Mouse (Mus musculus) MEL (cell line): ENCODE measurements at regions not wholly inside any gene's neighbourhood (a gene's known extent, or its start where the extent isn't known, plus 50 kb on each side); places are given as distances from the start of the nearest gene placed in this dataset.

Source experiments
- DNase-seq: peaks from one replicate; pipeline ENCODE4 v3.0.0; 2011; ENCODE audit warnings: low read depth, low spot score
- H3K27ac ChIP-seq: 2 replicates; pipeline ENCODE4 v1.5.1; 2012; ENCODE audit warnings: low read depth, mild to moderate bottlenecking, control low read depth, low read length, moderate library complexity; ENCODE audit not compliant: control insufficient read depth
- H3K27me3 ChIP-seq, 2 experiments: fragments of 150-350 bp in 1 of 2; sonication (generic) in 1 of 2; 2 replicates each; pipeline ENCODE4 v1.6.1; 2012; ENCODE audit warnings: low read length in 2 of 2, mild to moderate bottlenecking in 2 of 2, improper control_type of control experiment in 1 of 2, moderate library complexity in 1 of 2; ENCODE audit not compliant: insufficient read depth in 2 of 2, control insufficient read depth in 1 of 2
- H3K36me3 ChIP-seq, 2 experiments: 2 replicates each; pipeline ENCODE4 v1.6.1; 2012 to 2014; ENCODE audit warnings: low read length in 2 of 2, improper control_type of control experiment in 1 of 2, inconsistent platforms in 1 of 2, mild to moderate bottlenecking in 1 of 2; ENCODE audit not compliant: insufficient read depth in 2 of 2, control insufficient read depth in 1 of 2
- H3K4me1 ChIP-seq, 2 experiments: fragments of 150-350 bp in 1 of 2; sonication (generic) in 1 of 2; 2 replicates each; pipeline ENCODE4 v1.6.1; 2012; ENCODE audit warnings: low read length in 2 of 2, improper control_type of control experiment in 1 of 2, mild to moderate bottlenecking in 1 of 2; ENCODE audit not compliant: insufficient read depth in 2 of 2, control insufficient read depth in 1 of 2
- H3K4me3 ChIP-seq, 2 experiments: fragments of 150-350 bp in 1 of 2; sonication (generic) in 1 of 2; 2 replicates each; pipeline ENCODE4 v1.5.1; 2012; ENCODE audit warnings: low read depth in 2 of 2, low read length in 2 of 2, mild to moderate bottlenecking in 2 of 2, moderate library complexity in 2 of 2, control low read depth in 1 of 2, improper control_type of control experiment in 1 of 2; ENCODE audit not compliant: control insufficient read depth in 1 of 2, insufficient read depth in 1 of 2
- H3K79me2 ChIP-seq: 2 replicates; pipeline ENCODE4 v1.6.1; 2012; ENCODE audit warnings: mild to moderate bottlenecking, low read length, moderate library complexity; ENCODE audit not compliant: control insufficient read depth, poor library complexity, insufficient read depth
- H3K9ac ChIP-seq: 2 replicates; pipeline ENCODE4 v1.6.1; 2012; ENCODE audit warnings: low read depth, mild to moderate bottlenecking, control low read depth, low read length, moderate library complexity; ENCODE audit not compliant: control insufficient read depth, poor library complexity, severe bottlenecking
- H3K9me3 ChIP-seq: fragments of 150-350 bp; sonication (generic); replicated peaks from 2 replicates; pipeline ENCODE4 v1.6.1; 2012; ENCODE audit warnings: mild to moderate bottlenecking, low read length, improper control_type of control experiment, moderate library complexity; ENCODE audit not compliant: insufficient read depth
- CTCF ChIP-seq, 3 experiments: IDR thresholded peaks in 2 of 3; conservative IDR thresholded peaks in 1 of 3; 2 replicates each; pipeline ENCODE4 v1.5.1; 2011 to 2012; ENCODE audit warnings: low read length in 3 of 3, low read depth in 2 of 3, mild to moderate bottlenecking in 2 of 3, improper control_type of control experiment in 1 of 3, inconsistent platforms in 1 of 3, mixed read lengths in 1 of 3, moderate library complexity in 1 of 3; ENCODE audit not compliant: control insufficient read depth in 1 of 3, insufficient read depth in 1 of 3, poor library complexity in 1 of 3, severe bottlenecking in 1 of 3
- E2F4 ChIP-seq: IDR thresholded peaks from 2 replicates; pipeline ENCODE4 v1.6.1; 2011; ENCODE audit warnings: low read depth, low read length, improper control_type of control experiment, borderline replicate concordance
- MAFK ChIP-seq: IDR thresholded peaks from 2 replicates; pipeline ENCODE4 v1.6.1; 2011; ENCODE audit warnings: low read depth, mild to moderate bottlenecking, low read length, improper control_type of control experiment, borderline replicate concordance
- MAZ ChIP-seq: IDR thresholded peaks from 2 replicates; pipeline ENCODE4 v1.6.1; 2012; ENCODE audit warnings: low read depth, mild to moderate bottlenecking, inconsistent platforms, low read length, improper control_type of control experiment
- MXI1 ChIP-seq: IDR thresholded peaks from 2 replicates; pipeline ENCODE4 v1.6.1; 2011; ENCODE audit warnings: mild to moderate bottlenecking, low read depth, low read length, improper control_type of control experiment
- MYB ChIP-seq: IDR thresholded peaks from 2 replicates; pipeline ENCODE4 v1.6.1; 2011; ENCODE audit warnings: mild to moderate bottlenecking, low read depth, low read length, improper control_type of control experiment
- POLR2A ChIP-seq, 2 experiments: IDR thresholded peaks; 2 replicates each; pipeline ENCODE4 v1.6.1; 2011 to 2012; ENCODE audit warnings: low read length in 2 of 2, mild to moderate bottlenecking in 2 of 2, control low read depth in 1 of 2, improper control_type of control experiment in 1 of 2, low read depth in 1 of 2, moderate library complexity in 1 of 2; ENCODE audit not compliant: control insufficient read depth in 1 of 2, insufficient read depth in 1 of 2, poor library complexity in 1 of 2
- POLR2AphosphoS2 ChIP-seq: IDR thresholded peaks from 2 replicates; pipeline ENCODE4 v1.6.1; 2011; ENCODE audit warnings: low read length, improper control_type of control experiment
- SMC3 ChIP-seq: IDR thresholded peaks from 2 replicates; pipeline ENCODE4 v1.6.1; 2011; ENCODE audit warnings: low read depth, low read length, improper control_type of control experiment
- TAL1 ChIP-seq: IDR thresholded peaks from 2 replicates; pipeline ENCODE4 v1.6.1; 2012; ENCODE audit warnings: mild to moderate bottlenecking, inconsistent platforms, low read length, moderate library complexity, mixed read lengths
- UBTF ChIP-seq: IDR thresholded peaks from 2 replicates; pipeline ENCODE4 v1.6.1; 2012; ENCODE audit warnings: low read depth, mild to moderate bottlenecking, inconsistent platforms, low read length, improper control_type of control experiment, moderate library complexity, borderline replicate concordance; ENCODE audit not compliant: insufficient read depth
- USF1 ChIP-seq: IDR thresholded peaks from 2 replicates; pipeline ENCODE4 v1.6.1; 2014; ENCODE audit warnings: low read depth, mild to moderate bottlenecking, inconsistent platforms, low read length, improper control_type of control experiment, moderate library complexity
- USF2 ChIP-seq, 2 experiments: IDR thresholded peaks; 2 replicates each; pipeline ENCODE4 v1.6.1; 2011 to 2012; ENCODE audit warnings: improper control_type of control experiment in 2 of 2, low read length in 2 of 2, borderline replicate concordance in 1 of 2, inconsistent platforms in 1 of 2, low read depth in 1 of 2, mild to moderate bottlenecking in 1 of 2; ENCODE audit not compliant: insufficient read depth in 1 of 2
- ZMIZ1 ChIP-seq: IDR thresholded peaks from 2 replicates; pipeline ENCODE4 v1.6.1; 2012; ENCODE audit warnings: low read depth, mild to moderate bottlenecking, inconsistent platforms, low read length, improper control_type of control experiment, moderate library complexity

GRCm38 (mm10) chr10:118780831-118781569 is 89.0 kb downstream of the Dyrk2 start:
- no peak for DNase-seq
- Histone ChIP-seq H3K9me3 (no peaks in the 10 kb centered on the region), H3K27me3 (no peaks in the 10 kb centered on the region), H3K36me3 (no peaks in the 10 kb centered on the region), H3K79me2 (no peaks in the 10 kb centered on the region), H3K9ac (no peak overlapping the region), H3K4me1 (no peaks in the 10 kb centered on the region), H3K27ac (no peak overlapping the region), H3K4me3 (no peak overlapping the region)
- TF ChIP-seq POLR2A (IDR thresholded peaks at IDR 0.05; ENCODE audit: control insufficient read depth in 1 of 2, insufficient read depth in 1 of 2, low read depth in 1 of 2, low read length in 2 of 2, poor library complexity in 1 of 2): no peak
- TF ChIP-seq USF2 (IDR thresholded peaks at IDR 0.05; ENCODE audit: borderline replicate concordance in 1 of 2, insufficient read depth in 1 of 2, low read depth in 1 of 2, low read length in 2 of 2): no peak
- TF ChIP-seq CTCF (IDR thresholded peaks at IDR 0.05 in 2 of 3, conservative IDR thresholded peaks at IDR 0.05 in 1 of 3; ENCODE audit: control insufficient read depth in 1 of 3, insufficient read depth in 1 of 3, low read depth in 2 of 3, low read length in 3 of 3, poor library complexity in 1 of 3, severe bottlenecking in 1 of 3): no peak

GRCm38 (mm10) chr10:118781811-118782232 is 88.2 kb downstream of the Dyrk2 start:
- Histone ChIP-seq H3K9me3 (no peaks in the 10 kb centered on the region), H3K27ac (no peak overlapping the region), H3K4me1 (no peaks in the 10 kb centered on the region), H3K4me3 (no peak overlapping the region), H3K79me2 (no peaks in the 10 kb centered on the region), H3K27me3 (no peaks in the 10 kb centered on the region), H3K36me3 (no peaks in the 10 kb centered on the region), H3K9ac (no peak overlapping the region)
- no peak for TF ChIP-seq MYB
- TF ChIP-seq UBTF: no peak
- no peak for TF ChIP-seq E2F4
- no peak for DNase-seq

DNA sequence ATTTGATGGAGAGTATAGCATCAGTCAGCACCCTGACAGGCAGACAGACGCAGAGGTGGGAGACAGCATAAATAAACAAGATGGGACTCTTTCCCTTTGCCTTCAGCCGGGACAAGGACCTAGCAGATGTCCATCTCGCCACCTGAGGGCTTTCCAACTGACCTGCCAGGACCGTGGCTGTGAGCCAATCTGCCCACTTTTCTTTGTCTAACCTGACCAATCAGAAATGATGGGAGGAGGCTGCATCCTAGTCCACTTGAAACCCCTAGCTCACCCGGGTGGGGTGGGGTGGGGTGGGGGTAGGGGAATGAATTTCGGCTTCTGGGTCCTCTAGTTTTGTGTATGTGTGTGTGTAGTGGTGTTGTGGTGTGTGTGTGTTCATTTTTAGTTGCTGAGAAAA is 87.4 kb downstream of the Dyrk2 start:
- H3K4me1 ChIP-seq: no peaks in the 10 kb centered on the region
- no peaks in the 10 kb centered on the region for H3K9me3 ChIP-seq
- H3K36me3 ChIP-seq: no peaks in the 10 kb centered on the region
- no peak for TF ChIP-seq USF1
- TF ChIP-seq TAL1: no peak
- no peak for TF ChIP-seq CTCF (IDR thresholded peaks at IDR 0.05 in 2 of 3, conservative IDR thresholded peaks at IDR 0.05 in 1 of 3; ENCODE audit: control insufficient read depth in 1 of 3, insufficient read depth in 1 of 3, low read depth in 2 of 3, low read length in 3 of 3, poor library complexity in 1 of 3, severe bottlenecking in 1 of 3)
- TF ChIP-seq SMC3: no peak
- TF ChIP-seq MAFK: no peak
- no peak for TF ChIP-seq ZMIZ1
- no peak for TF ChIP-seq MXI1
- TF ChIP-seq MAZ: no peak
- no peak for TF ChIP-seq UBTF
- TF ChIP-seq POLR2AphosphoS2: no peak
- H3K27me3 ChIP-seq: no peaks in the 10 kb centered on the region
- DNase-seq: no peak
- H3K9ac ChIP-seq: no peak overlapping the region
- no peak overlapping the region for H3K27ac ChIP-seq
- no peak overlapping the region for H3K4me3 ChIP-seq
- no peaks in the 10 kb centered on the region for H3K79me2 ChIP-seq
